9 mouse cellular contexts compared by ENCODE assay signal in genomic region chr12:55433802-55434435, GRCm38 (mm10). TPM values are rescaled to one million over a fixed set of nuclear protein-coding genes. Genes with fewer than 3 reads are reported as not detected.
DNase-seq lines count a peak whose midpoint lies in the region; ATAC-seq and TF ChIP-seq lines count a peak whose summit lies in the region.
"Had no signal": no experiment of that assay in that cellular context is flagged by ENCODE, and none has a peak within 500 bp of the region (broad histone marks: within the 10 kb centered on the region; RNA-seq: fewer than 3 reads in every experiment).

No protein-coding gene starts in this region.

- no peak for TF ChIP-seq CTCF in ES-Bruce4 (IDR thresholded peaks at IDR 0.05; ENCODE audit: low read depth, low read length)
- TF ChIP-seq CTCF in left cerebral cortex, adult 2 months (IDR thresholded peaks at IDR 0.05): no peak

- peaks cover 4% of the 10 kb centered on the region; the same call in 1 of the 2 replicates for H3K9me3 ChIP-seq in heart, embryonic 12.5 days (replicated peaks)
- no peaks in the 10 kb centered on the region for H3K9me3 ChIP-seq in ES-Bruce4 (replicated peaks; ENCODE audit: control insufficient read depth, insufficient read depth, low read length, poor library complexity, severe bottlenecking)
- no peaks in the 10 kb centered on the region for H3K9me3 ChIP-seq in embryonic facial prominence, embryonic 14.5 days (ENCODE audit: control insufficient read depth, low read length)
- H3K9me3 ChIP-seq in forebrain, embryonic 14.5 days (replicated peaks; ENCODE audit: control insufficient read depth, low read length): no peaks in the 10 kb centered on the region
- H3K9me3 ChIP-seq: midbrain, embryonic 12.5 days had no signal

- H3K36me3 ChIP-seq in heart, embryonic 12.5 days: no peaks in the 10 kb centered on the region
- no peaks in the 10 kb centered on the region for H3K36me3 ChIP-seq in ES-Bruce4 (ENCODE audit: control insufficient read depth, insufficient read depth, low read length, poor library complexity, severe bottlenecking)
- H3K36me3 ChIP-seq in embryonic facial prominence, embryonic 14.5 days (ENCODE audit: control insufficient read depth, insufficient read depth, low read length): no peaks in the 10 kb centered on the region
- no peaks in the 10 kb centered on the region for H3K36me3 ChIP-seq in forebrain, embryonic 14.5 days (ENCODE audit: control insufficient read depth, insufficient read depth, low read length)
- H3K36me3 ChIP-seq: midbrain, embryonic 12.5 days had no signal

- intact Hi-C loops in left cerebral cortex, adult 2 months (cut with DNase I): no loop called here

- ATAC-seq in heart, embryonic 12.5 days (ENCODE audit: insufficient number of reproducible peaks, low FRiP score): 0 out of 2 replicates have a peak, but pooled peaks have one; percentile 30
- peak; percentile 78 for ATAC-seq in embryonic facial prominence, embryonic 14.5 days (ENCODE audit: low read depth)
- ATAC-seq in forebrain, embryonic 14.5 days: no peak

- 0 out of 2 replicates have a peak overlapping the region, but pooled peaks have one; percentile 29 for H3K27ac ChIP-seq in heart, embryonic 12.5 days (ENCODE audit: poor library complexity, severe bottlenecking)
- H3K27ac ChIP-seq in ES-Bruce4 (ENCODE audit: insufficient read depth, low read length): peak overlapping the region; percentile 39
- peak overlapping the region; percentile 33; the same call in 1 of the 2 replicates for H3K27ac ChIP-seq in embryonic facial prominence, embryonic 14.5 days (replicated peaks; ENCODE audit: low read depth, low read length)
- no peak overlapping the region for H3K27ac ChIP-seq in left cerebral cortex, adult 2 months
- H3K27ac ChIP-seq in forebrain, embryonic 14.5 days (ENCODE audit: low read depth, low read length): no peak overlapping the region
- H3K27ac ChIP-seq: midbrain, embryonic 12.5 days had no signal

- H3K4me3 ChIP-seq in heart, embryonic 12.5 days: no peak overlapping the region
- peak overlapping the region; percentile 20; the same call in 1 of the 2 replicates for H3K4me3 ChIP-seq in ES-Bruce4 (ENCODE audit: low read depth, low read length)
- H3K4me3 ChIP-seq in embryonic facial prominence, embryonic 14.5 days (ENCODE audit: low read depth, low read length): no peak overlapping the region
- H3K4me3 ChIP-seq in left cerebral cortex, adult 2 months: no peak overlapping the region
- H3K4me3 ChIP-seq in forebrain, embryonic 14.5 days (ENCODE audit: low read depth, low read length): no peak overlapping the region
- H3K4me3 ChIP-seq: midbrain, embryonic 12.5 days had no signal

- TF ChIP-seq EP300 in ES-Bruce4 (IDR thresholded peaks at IDR 0.05; ENCODE audit: insufficient read depth, low read depth, low read length): peak; percentile 89

- no peak overlapping the region for H3K9ac ChIP-seq in heart, embryonic 12.5 days
- H3K9ac ChIP-seq in ES-Bruce4 (ENCODE audit: low read depth, poor library complexity, severe bottlenecking): no peak overlapping the region; the same call in 1 of the 2 replicates
- H3K9ac ChIP-seq in embryonic facial prominence, embryonic 14.5 days (ENCODE audit: low read depth, low read length): no peak overlapping the region
- H3K9ac ChIP-seq in forebrain, embryonic 14.5 days (ENCODE audit: low read length): no peak overlapping the region
- H3K9ac ChIP-seq: midbrain, embryonic 12.5 days had no signal

- peaks cover 33% of the 10 kb centered on the region for H3K4me1 ChIP-seq in heart, embryonic 12.5 days (replicated peaks)
- H3K4me1 ChIP-seq in ES-Bruce4 (ENCODE audit: control insufficient read depth, insufficient read depth, low read length): peaks cover 8% of the 10 kb centered on the region
- peaks cover 21% of the 10 kb centered on the region for H3K4me1 ChIP-seq in embryonic facial prominence, embryonic 14.5 days (ENCODE audit: control insufficient read depth, insufficient read depth, low read length)
- H3K4me1 ChIP-seq in forebrain, embryonic 14.5 days (ENCODE audit: control insufficient read depth, insufficient read depth, low read length): peaks cover 5% of the 10 kb centered on the region; the same call in 1 of the 2 replicates

- H3K27me3 ChIP-seq in heart, embryonic 12.5 days (replicated peaks): no peaks in the 10 kb centered on the region
- H3K27me3 ChIP-seq in ES-Bruce4 (ENCODE audit: control insufficient read depth, insufficient read depth, low read length, poor library complexity, severe bottlenecking): no peaks in the 10 kb centered on the region
- H3K27me3 ChIP-seq in embryonic facial prominence, embryonic 14.5 days (replicated peaks; ENCODE audit: control insufficient read depth, insufficient read depth, low read length): no peaks in the 10 kb centered on the region
- no peaks in the 10 kb centered on the region for H3K27me3 ChIP-seq in forebrain, embryonic 14.5 days (replicated peaks; ENCODE audit: control insufficient read depth, insufficient read depth, low read length)
- H3K27me3 ChIP-seq: midbrain, embryonic 12.5 days had no signal

- DNase-seq in heart, adult 9 months (ENCODE audit: low spot score in 2 of 2): no peak
- peak; percentile 86 for DNase-seq in embryonic facial prominence, embryonic 14.5 days (ENCODE audit: low spot score)
- peak; percentile 46 for DNase-seq in lung, postnatal 36 days
- no peak for DNase-seq in frontal cortex, postnatal 14 days (ENCODE audit: low spot score in 2 of 2)
- DNase-seq in left cerebral cortex, adult 2 months (ENCODE audit: extremely low spot score in 1 of 2, low spot score in 2 of 2): no peak
- no peak for DNase-seq in forebrain, embryonic 14.5 days (ENCODE audit: low spot score)

- no peak overlapping the region for H3K4me2 ChIP-seq in heart, embryonic 12.5 days
- no peak overlapping the region for H3K4me2 ChIP-seq in embryonic facial prominence, embryonic 14.5 days (ENCODE audit: low read depth, low read length)
- no peak overlapping the region for H3K4me2 ChIP-seq in forebrain, embryonic 14.5 days (ENCODE audit: low read length)
- H3K4me2 ChIP-seq: midbrain, embryonic 12.5 days had no signal

- 37% methylated on average over 8 of the region's 8 CpGs for WGBS in heart, embryonic 12.5 days
- 27% methylated on average over 8 of the region's 8 CpGs for whole genome bisulfite sequencing in embryonic facial prominence, embryonic 14.5 days
- WGBS in forebrain, embryonic 14.5 days: 39% methylated on average over 8 of the region's 8 CpGs

- TF ChIP-seq POLR2A in ES-Bruce4 (IDR thresholded peaks at IDR 0.05; ENCODE audit: insufficient read depth, low read length): no peak

RNA-seq across cellular contexts. Expression of gene Psma6, which starts 49.9 kb away (rescaled TPM):
- 298 and 308 TPM in 2 replicates for polyA plus RNA-seq in heart, embryonic 12.5 days (2016; fragmentation: Nextera tagmentation; extraction: Ambion mirVana)
- 308 and 323 TPM in 2 replicates for polyA plus RNA-seq in ES-Bruce4 (2011; ENCODE audit: insufficient read depth, insufficient read length, low read depth, missing spikeins)
- polyA plus RNA-seq in embryonic facial prominence, embryonic 14.5 days (2014; fragmentation: Nextera tagmentation; extraction: Ambion mirVana): 397 and 404 TPM in 2 replicates
- total RNA-seq in left cerebral cortex, adult 2 months (2021): 100 to 1,000 TPM; 120 to 136 TPM
- 482 and 544 TPM in 2 replicates for polyA plus RNA-seq in forebrain, embryonic 14.5 days (2014; fragmentation: Nextera tagmentation; extraction: Ambion mirVana)

RNA-seq across cellular contexts. Expression of gene Nfkbia, which starts 58.5 kb away (rescaled TPM):
- polyA plus RNA-seq in heart, embryonic 12.5 days (2016; fragmentation: Nextera tagmentation; extraction: Ambion mirVana): 38.8 and 45.0 TPM in 2 replicates
- polyA plus RNA-seq in ES-Bruce4 (2011; ENCODE audit: insufficient read depth, insufficient read length, low read depth, missing spikeins): 40.9 and 45.3 TPM in 2 replicates
- polyA plus RNA-seq in embryonic facial prominence, embryonic 14.5 days (2014; fragmentation: Nextera tagmentation; extraction: Ambion mirVana): 101 and 102 TPM in 2 replicates
- 10 to 100 TPM; 33.3 to 53.1 TPM for total RNA-seq in left cerebral cortex, adult 2 months (2021)
- 40.0 and 49.7 TPM in 2 replicates for polyA plus RNA-seq in forebrain, embryonic 14.5 days (2014; fragmentation: Nextera tagmentation; extraction: Ambion mirVana)

Comparison
In these comparisons a context has a peak if more than half of its experiments do, and no peak if none do; other contexts are left out.
1. H3K27ac ChIP-seq: peak in heart, embryonic 12.5 days (single experiment), ES-Bruce4 (single experiment) and embryonic facial prominence, embryonic 14.5 days (single experiment); none in left cerebral cortex, adult 2 months (single experiment) and forebrain, embryonic 14.5 days (single experiment).
2. DNase-seq: peak in embryonic facial prominence, embryonic 14.5 days (single experiment) and lung, postnatal 36 days (single experiment); none in heart, adult 9 months (0 of 2), frontal cortex, postnatal 14 days (0 of 2), left cerebral cortex, adult 2 months (0 of 2) and forebrain, embryonic 14.5 days (single experiment).